Mouse (Mus musculus) ES-Bruce4 (cell line): ENCODE measurements at regions not wholly inside any gene's neighbourhood (a gene's known extent, or its start where the extent isn't known, plus 50 kb on each side); places are given as distances from the start of the nearest gene placed in this dataset.

Experiments used
- CTCF ChIP-seq: IDR thresholded peaks from one replicate; pipeline ENCODE4 v1.8.1; 2011; ENCODE audit warnings: low read depth, low read length
- POLR2A ChIP-seq: IDR thresholded peaks from one replicate; pipeline ENCODE4 v1.8.1; 2011; ENCODE audit warnings: low read length; ENCODE audit not compliant: insufficient read depth

GRCm38 (mm10) chr3:131865106-131865505, 220.0 kb upstream of the Dkk2 start:
- TF ChIP-seq POLR2A (no peak), CTCF (no peak)
